Mouse (Mus musculus): ENCODE data around the gene Cuta. TPM values are rescaled to one million over a fixed set of nuclear protein-coding genes. Genes with fewer than 3 reads are reported as not detected.
"Not testable (repeated sequence)": the region's sequence is repeated elsewhere in the genome, so short reads cannot be mapped to it uniquely, and the experiment has no call there.

Cuta gene
- 100 to 1,000 TPM; 129 to 141 TPM for total RNA-seq (2021)
- long read RNA-seq, experiment 1, transcript Cuta-201 (7 exons, 741 nt), result major isoform, 5 of 19 reads
- long read RNA-seq, experiment 1, partial matches to known transcripts, result 6 of 19 reads
- long read RNA-seq, experiment 1, other reads (novel, unspliced or antisense), result 5 of 19 reads
- long read RNA-seq, experiment 2, transcript Cuta-201 (7 exons, 741 nt), result major isoform, 50 of 107 reads
- long read RNA-seq, experiment 2, partial matches to known transcripts, result 33 of 107 reads
- long read RNA-seq, experiment 2, other reads (novel, unspliced or antisense), result 16 of 107 reads

GRCm38 (mm10) chr17:26939178-26939972 lies at the start of gene Cuta:
Gene Cuta (minus strand): TSS chr17:26939569.
- DNase-seq (ENCODE audit: low spot score in 2 of 2), result peak; percentile 98

- no peak for DNase-seq (ENCODE audit: low spot score in 2 of 2)
These were observed 46.3 kb upstream of the Cuta start for GRCm38 (mm10) chr17:26985503-26986179.

DNA sequence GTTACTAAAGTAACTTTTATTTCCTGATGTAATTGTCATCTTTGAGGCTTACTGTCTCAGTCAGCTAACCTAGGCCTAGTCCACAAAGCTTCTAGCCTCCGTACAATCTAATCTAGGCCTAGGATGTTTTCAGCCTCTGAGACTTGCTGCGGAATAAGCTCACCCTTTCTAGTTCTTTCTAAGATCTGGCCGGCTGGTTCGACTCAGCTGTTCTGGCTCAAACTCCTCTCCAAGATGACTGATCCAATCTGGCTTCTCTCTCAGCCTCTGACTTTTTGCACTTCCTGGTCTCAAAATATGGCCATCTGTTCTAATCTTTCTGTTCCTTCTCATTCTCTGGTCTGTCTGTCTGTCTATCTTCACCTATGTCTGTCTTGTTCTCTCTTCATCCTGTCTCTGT lies 44.0 kb upstream of the Cuta start:
- DNase-seq (ENCODE audit: low spot score in 2 of 2), result no peak

- no peak for DNase-seq (ENCODE audit: low spot score in 2 of 2)
These were observed 41.7 kb upstream of the Cuta start for GRCm38 (mm10) chr17:26981050-26981449.

GRCm38 (mm10) chr17:26979426-26979825 lies 40.1 kb upstream of the Cuta start:
- no peak for DNase-seq (ENCODE audit: low spot score in 2 of 2)

DNA sequence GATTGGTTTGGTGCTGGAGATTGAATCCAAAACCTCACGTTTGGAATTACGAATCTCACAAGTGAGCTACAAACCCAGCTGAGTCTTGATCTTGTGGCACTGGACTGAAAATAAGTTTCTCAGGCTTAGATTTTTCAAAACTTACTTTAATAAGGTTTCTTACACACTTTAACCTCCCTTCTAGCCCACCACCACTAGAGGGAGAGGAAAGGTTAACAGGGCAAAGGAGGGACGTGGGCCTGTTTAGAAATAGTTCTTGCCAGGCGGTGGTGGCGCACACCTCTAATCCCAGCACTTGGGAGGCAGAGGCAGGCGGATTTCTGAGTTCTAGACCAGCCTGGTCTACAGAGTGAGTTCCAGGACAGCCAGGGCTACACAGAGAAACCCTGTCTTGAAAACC lies 38.0 kb upstream of the Cuta start:
- DNase-seq (ENCODE audit: low spot score in 2 of 2), result not testable (repeated sequence)

- DNase-seq (ENCODE audit: low spot score in 2 of 2), result no peak
These were observed 36.0 kb upstream of the Cuta start for GRCm38 (mm10) chr17:26975415-26975814.

DNA sequence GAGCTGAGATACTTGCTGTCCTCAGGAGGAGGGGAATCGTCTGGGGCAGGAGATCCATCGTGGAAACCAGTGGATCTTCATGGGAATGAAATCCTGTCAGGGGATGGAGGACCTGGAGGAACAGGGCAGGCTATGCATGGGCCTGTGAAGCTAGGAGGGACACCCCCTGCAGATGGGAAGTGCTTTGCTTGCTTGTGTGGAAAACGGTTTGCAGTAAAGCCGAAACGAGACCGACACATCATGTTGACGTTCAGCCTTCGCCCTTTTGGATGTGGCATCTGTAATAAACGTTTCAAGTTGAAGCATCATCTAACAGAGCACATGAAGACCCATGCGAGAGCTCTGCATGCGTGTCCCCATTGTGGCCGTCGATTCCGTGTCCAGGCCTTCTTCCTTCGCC lies 35.2 kb upstream of the Cuta start:
- DNase-seq (ENCODE audit: low spot score in 2 of 2), result no peak

DNA sequence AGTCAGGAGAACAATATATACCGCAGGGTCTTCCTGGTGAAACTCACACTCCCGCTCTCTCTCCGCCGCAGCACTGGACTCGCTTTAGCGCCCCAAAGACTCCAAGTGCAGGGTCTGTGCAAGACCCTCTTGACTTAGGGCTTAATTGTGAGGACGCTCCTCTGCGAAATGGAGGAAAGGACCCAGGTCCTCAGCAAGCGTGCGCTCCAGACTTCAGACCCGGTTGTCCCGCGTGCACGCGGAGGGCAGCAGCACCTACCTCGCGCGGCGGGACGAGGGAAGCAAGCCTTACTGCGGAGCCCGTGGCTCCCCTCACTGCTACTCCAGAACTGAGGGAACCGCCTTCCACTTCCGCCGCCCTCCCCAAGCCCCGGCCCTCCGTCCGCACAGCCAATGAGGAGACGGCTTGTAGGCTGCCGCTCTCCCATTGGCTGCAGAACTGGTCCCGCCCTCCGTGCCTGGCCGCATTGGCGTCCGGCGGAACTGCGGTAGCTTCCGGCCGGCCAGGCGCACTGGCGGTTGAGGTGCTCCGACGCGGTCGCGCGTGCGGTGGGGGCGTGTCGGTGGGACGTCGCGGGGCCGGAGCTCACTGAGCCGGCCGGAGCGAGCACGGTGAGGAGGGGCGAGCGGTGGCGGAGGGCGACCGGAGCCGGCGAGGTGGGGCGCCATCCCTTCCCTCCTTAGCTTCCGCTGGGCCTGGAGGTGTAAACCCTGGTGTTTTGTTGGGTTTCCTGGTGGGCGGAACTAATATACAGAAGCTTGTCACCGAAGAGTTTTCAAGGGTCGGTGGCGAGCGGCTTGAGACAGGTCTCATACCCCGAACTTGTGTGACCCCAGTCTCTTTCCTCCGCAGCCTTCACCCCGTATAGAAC lies 33.6 kb upstream of the Cuta start, which contains the start of gene Zbtb9:
Zbtb9 (plus strand) TSS at position 465 of the 872 bp plus-strand sequence.
- peak; percentile 92 to 95 for DNase-seq (ENCODE audit: low spot score in 2 of 2)

- DNase-seq (ENCODE audit: low spot score in 2 of 2), result no peak
These were observed 32.7 kb upstream of the Cuta start for GRCm38 (mm10) chr17:26972107-26972506.

GRCm38 (mm10) chr17:26971247-26971905 lies 32.0 kb upstream of the Cuta start:
- no peak for DNase-seq (ENCODE audit: low spot score in 2 of 2)

- no peak for DNase-seq (ENCODE audit: low spot score in 2 of 2)
These were observed 30.9 kb upstream of the Cuta start for GRCm38 (mm10) chr17:26970221-26970620.

- no peak for DNase-seq (ENCODE audit: low spot score in 2 of 2)
These were observed 29.9 kb upstream of the Cuta start for GRCm38 (mm10) chr17:26969257-26969656.

GRCm38 (mm10) chr17:26968200-26968611 lies 28.8 kb upstream of the Cuta start:
- no peak for DNase-seq (ENCODE audit: low spot score in 2 of 2)

- no peak for DNase-seq (ENCODE audit: low spot score in 2 of 2)
These were observed 28.1 kb upstream of the Cuta start for GRCm38 (mm10) chr17:26967477-26967876.

DNA sequence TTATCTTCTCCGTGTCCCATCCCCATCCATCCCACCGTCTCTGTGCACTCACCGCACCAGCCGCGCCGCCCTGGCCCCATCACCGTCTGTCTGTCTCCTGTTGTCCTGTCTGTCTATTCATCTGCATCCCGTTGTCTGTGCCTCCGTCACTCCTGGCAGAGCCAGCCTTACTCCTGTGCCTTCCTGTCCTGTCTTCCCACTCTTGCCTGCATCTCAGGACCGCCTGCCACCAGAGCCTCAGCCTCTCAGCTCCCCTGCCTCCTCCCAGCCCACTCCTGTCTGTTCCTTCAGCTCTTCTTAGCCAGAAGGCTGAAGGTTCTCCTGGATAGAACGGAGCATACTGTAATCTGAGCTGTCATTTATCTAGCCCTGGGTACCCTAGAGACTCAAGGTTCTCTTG lies 27.6 kb upstream of the Cuta start:
- DNase-seq (ENCODE audit: low spot score in 2 of 2), result no peak

GRCm38 (mm10) chr17:26961572-26962240 lies 22.3 kb upstream of the Cuta start:
- peak in 1 of 2 experiments; percentile 18 for DNase-seq (ENCODE audit: low spot score in 2 of 2)

GRCm38 (mm10) chr17:26959815-26960214 lies 20.4 kb upstream of the Cuta start:
- DNase-seq (ENCODE audit: low spot score in 2 of 2), result peak in 1 of 2 experiments; percentile 15

GRCm38 (mm10) chr17:26958880-26959279 lies 19.5 kb upstream of the Cuta start:
- no peak for DNase-seq (ENCODE audit: low spot score in 2 of 2)

- no peak for DNase-seq (ENCODE audit: low spot score in 2 of 2)
These were observed 18.5 kb upstream of the Cuta start for GRCm38 (mm10) chr17:26957872-26958271.
